Mouse (Mus musculus) spleen, adult 2 months (tissue): ENCODE data around the gene Acsf3. TPM values are rescaled to one million over a fixed set of nuclear protein-coding genes. Genes with fewer than 3 reads are reported as not detected.

Experiments used
- DNase-seq, 2 experiments: peaks; one replicate each; pipeline versions ENCODE4 v3.0.0 to v3.0.0-alpha.2; 2012 to 2021; ENCODE audit warnings: low spot score in 2 of 2, low read depth in 1 of 2
- H3K27ac ChIP-seq: fragments of 200-500 bp; 2 replicates; pipeline ENCODE4 v1.5.1; 2012; ENCODE audit warnings: low read length, inconsistent platforms; ENCODE audit not compliant: insufficient read depth
- H3K27me3 ChIP-seq: fragments of 200-500 bp; 2 replicates; pipeline ENCODE4 v1.6.1; 2012; ENCODE audit warnings: mild to moderate bottlenecking, moderate library complexity, low read length, inconsistent platforms; ENCODE audit not compliant: control insufficient read depth, insufficient read depth
- H3K36me3 ChIP-seq: fragments of 200-500 bp; 2 replicates; pipeline ENCODE4 v1.6.1; 2012; ENCODE audit warnings: mild to moderate bottlenecking, low read length, inconsistent platforms; ENCODE audit not compliant: control insufficient read depth, insufficient read depth
- H3K4me1 ChIP-seq: fragments of 200-500 bp; 2 replicates; pipeline ENCODE4 v1.6.1; 2011; ENCODE audit warnings: inconsistent platforms; ENCODE audit not compliant: control insufficient read depth, insufficient read depth, insufficient read length
- H3K4me3 ChIP-seq: fragments of 200-500 bp; 2 replicates; pipeline ENCODE4 v1.5.1; 2011; ENCODE audit warnings: mild to moderate bottlenecking, inconsistent platforms; ENCODE audit not compliant: insufficient read depth, insufficient read length; ENCODE audit errors: extremely low read depth
- CTCF ChIP-seq: fragments of 200-500 bp; IDR thresholded peaks from 2 replicates; pipeline ENCODE4 v1.5.1; 2011; ENCODE audit warnings: mild to moderate bottlenecking, inconsistent platforms; ENCODE audit not compliant: insufficient read depth, insufficient read length, insufficient replicate concordance; ENCODE audit errors: extremely low read depth
- POLR2A ChIP-seq: fragments of 200-500 bp; IDR thresholded peaks from 2 replicates; pipeline ENCODE4 v1.6.1; 2011; ENCODE audit warnings: low read depth, low read length, inconsistent platforms
- WGBS: fragments of 180-500 bp; shearing (Covaris S2); methylation state at CpG from one replicate; pipeline ENCODE4 v1.1.7; 2018; 5-methylcytosine and 5-hydroxymethylcytosine counted together
- polyA plus RNA-seq: library from polyadenylated mRNA; depleted of rRNA; stranded (reverse); fragments of >200 nt; gene quantifications from 2 replicates; pipeline ENCODE4 v1.2.3, GENCODE M21; 2012

Acsf3 gene
- polyA plus RNA-seq, 1 experiment = 11.1 TPM

GRCm38 (mm10) chr8:122817724-122818496 lies 42.6 kb downstream of the Acsf3 start:
- H3K4me3 ChIP-seq = no peak overlapping the region
- WGBS = 82% methylated on average over 13 of the region's 13 CpGs
- no peaks in the 10 kb centered on the region for H3K4me1 ChIP-seq
- H3K27ac ChIP-seq = no peak overlapping the region
- TF ChIP-seq CTCF (no peak), POLR2A (no peak)
- H3K36me3 ChIP-seq = peaks cover 4% of the 10 kb centered on the region; the same call in 1 of the 2 replicates
- DNase-seq = no peak
- no peaks in the 10 kb centered on the region for H3K27me3 ChIP-seq

- no peak for TF ChIP-seq CTCF
- Histone ChIP-seq H3K36me3 (peaks cover 1% of the 10 kb centered on the region; the same call in 1 of the 2 replicates), H3K27me3 (no peaks in the 10 kb centered on the region), H3K27ac (no peak overlapping the region), H3K4me1 (no peaks in the 10 kb centered on the region), H3K4me3 (no peak overlapping the region)
- 88% methylated on average over 11 of the region's 11 CpGs for WGBS
- no peak for DNase-seq
Observed at GRCm38 (mm10) chr8:122819776-122820175, 44.5 kb downstream of the Acsf3 start.

DNA sequence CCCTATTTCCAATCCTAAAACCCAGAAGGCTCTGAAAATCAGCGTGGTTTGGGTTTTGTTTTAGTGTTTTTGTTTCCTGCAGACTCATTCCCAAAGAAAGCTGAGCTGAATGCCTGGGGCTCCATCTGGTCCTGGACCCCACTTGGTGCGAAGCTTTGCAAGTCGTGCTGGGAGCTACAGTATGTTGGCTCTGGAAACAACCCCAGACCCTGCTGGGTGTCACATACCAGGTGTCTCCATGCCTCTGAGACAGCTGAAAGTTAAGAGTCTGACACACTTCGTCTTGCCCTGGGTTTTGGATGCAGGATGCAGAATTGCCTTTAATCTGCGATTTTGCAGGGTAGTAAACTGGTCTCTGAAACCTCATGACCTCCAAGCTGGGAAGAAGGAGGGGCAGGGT lies 49.3 kb downstream of the Acsf3 start:
- Histone ChIP-seq H3K36me3 (no peaks in the 10 kb centered on the region), H3K4me1 (no peaks in the 10 kb centered on the region), H3K4me3 (no peak overlapping the region), H3K27me3 (no peaks in the 10 kb centered on the region), H3K27ac (no peak overlapping the region)
- TF ChIP-seq POLR2A (no peak), CTCF (no peak)
- DNase-seq = no peak
- 52% methylated on average over 5 of the region's 5 CpGs for WGBS

GRCm38 (mm10) chr8:122824986-122825385 lies 49.7 kb downstream of the Acsf3 start:
- Histone ChIP-seq H3K4me1 (no peaks in the 10 kb centered on the region), H3K4me3 (no peak overlapping the region), H3K27ac (no peak overlapping the region), H3K36me3 (no peaks in the 10 kb centered on the region), H3K27me3 (no peaks in the 10 kb centered on the region)
- no peak for TF ChIP-seq CTCF
- WGBS = 60% methylated on average over 9 of the region's 9 CpGs
- DNase-seq = no peak

DNA sequence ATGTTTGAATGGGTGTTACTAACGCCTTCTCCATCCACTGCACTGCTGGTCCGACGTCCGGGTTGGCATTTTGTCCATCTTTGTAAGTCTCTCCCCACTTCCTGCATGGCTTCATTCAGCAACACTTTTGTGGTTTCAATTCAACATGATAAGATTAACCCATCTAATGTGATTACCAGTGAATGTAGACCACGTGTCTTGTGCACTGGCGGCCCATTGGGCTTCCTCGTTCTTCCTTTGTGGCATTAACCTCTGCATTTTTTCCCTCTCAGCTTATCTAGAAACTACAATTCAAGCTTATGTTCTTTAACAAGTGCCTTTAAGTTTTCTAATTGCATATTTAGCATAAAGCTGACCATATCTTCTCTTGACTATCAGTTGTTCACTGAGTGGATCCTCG lies 50.1 kb downstream of the Acsf3 start:
- WGBS = 48% methylated on average over 8 of the region's 8 CpGs
- H3K4me1 ChIP-seq = no peaks in the 10 kb centered on the region; the same call in 1 of the 2 replicates
- H3K27me3 ChIP-seq = no peaks in the 10 kb centered on the region
- DNase-seq = no peak
- H3K4me3 ChIP-seq = no peak overlapping the region
- no peak overlapping the region for H3K27ac ChIP-seq
- H3K36me3 ChIP-seq = no peaks in the 10 kb centered on the region
- TF ChIP-seq POLR2A (no peak), CTCF (no peak)

DNA sequence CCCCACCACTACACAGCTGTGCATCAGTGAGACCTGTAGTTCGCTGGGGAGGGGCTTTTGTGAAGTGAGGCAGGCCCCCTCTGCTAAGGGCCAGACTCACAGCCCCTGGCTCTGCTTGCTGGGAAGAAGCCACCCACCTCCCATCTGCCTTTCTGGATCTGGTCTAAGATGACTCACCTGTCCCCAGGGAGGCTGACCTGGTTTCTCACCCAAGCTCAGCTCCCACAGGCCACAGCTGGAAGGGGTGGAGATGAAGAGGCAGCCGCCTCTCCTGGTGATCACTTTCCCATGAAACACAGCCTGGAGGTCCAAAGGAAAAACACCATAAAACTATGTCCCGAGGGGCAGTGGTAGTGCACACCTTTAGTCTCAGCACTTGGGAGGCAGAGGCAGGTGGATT lies 54.1 kb downstream of the Acsf3 start:
- no peak overlapping the region for H3K4me3 ChIP-seq

GRCm38 (mm10) chr8:122830349-122831061 lies 55.2 kb downstream of the Acsf3 start:
- Histone ChIP-seq H3K4me3 (no peak overlapping the region), H3K4me1 (no peaks in the 10 kb centered on the region; the same call in 1 of the 2 replicates), H3K36me3 (no peaks in the 10 kb centered on the region), H3K27ac (no peak overlapping the region), H3K27me3 (no peaks in the 10 kb centered on the region)
- DNase-seq = peak; percentile 67 to 93
- TF ChIP-seq CTCF (peak; percentile 99; the same call in 1 of the 2 replicates), POLR2A (no peak)
- WGBS = 42% methylated on average over 8 of the region's 8 CpGs

More for the DNA sequence above, 54.1 kb downstream of the Acsf3 start:
- Histone ChIP-seq H3K36me3 (no peaks in the 10 kb centered on the region), H3K4me1 (no peaks in the 10 kb centered on the region; the same call in 1 of the 2 replicates), H3K27me3 (no peaks in the 10 kb centered on the region), H3K27ac (no peak overlapping the region)
- no peak for DNase-seq
- TF ChIP-seq CTCF (no peak), POLR2A (no peak)
- 84% methylated on average over 3 of the region's 3 CpGs for WGBS
